Mouse (Mus musculus): ENCODE measurements around the gene Trim44. TPM values are rescaled to one million over a fixed set of nuclear protein-coding genes. Genes with fewer than 3 reads are reported as not detected.

The Trim44 gene
- polyA plus RNA-seq, 1 experiment from 2014 or later: 69.4 TPM

DNA sequence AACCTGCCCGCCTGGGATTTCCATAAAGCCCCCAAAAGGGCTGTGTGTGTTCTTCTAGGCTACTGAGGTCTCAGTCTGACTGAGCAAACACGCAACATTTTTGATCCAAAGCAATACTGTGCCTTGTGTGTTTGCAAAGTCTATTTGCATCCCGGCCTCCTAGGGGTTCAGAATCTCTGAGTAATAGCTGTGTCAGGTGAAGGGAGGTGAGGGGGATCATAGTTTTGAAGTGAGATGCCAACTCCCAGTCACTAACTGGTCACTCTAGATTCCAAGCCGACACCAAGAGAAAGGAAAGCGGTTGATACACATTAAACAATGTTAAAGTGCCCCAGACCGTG lies 6.3 kb downstream of the Trim44 start:
- Histone ChIP-seq H3K4me3 (peak overlapping the region; percentile 72), H3K27ac (peak overlapping the region; percentile 96), H3K4me1 (peaks cover 24% of the 10 kb centered on the region), H3K27me3 (replicated peaks) (no peaks in the 10 kb centered on the region; the same call in 1 of the 2 replicates), H3K4me2 (peak overlapping the region; percentile 74), H3K9me3 (no peaks in the 10 kb centered on the region), H3K9ac (peak overlapping the region; percentile 63), H3K36me3 (replicated peaks) (no peaks in the 10 kb centered on the region)
- 13% methylated on average over 6 of the region's 6 CpGs for WGBS
- ATAC-seq (replicated peaks): no peak

GRCm38 (mm10) chr2:102400605-102401351 lies 6.8 kb downstream of the Trim44 start:
- H3K27me3 ChIP-seq (replicated peaks): no peaks in the 10 kb centered on the region; the same call in 1 of the 2 replicates
- H3K9me3 ChIP-seq: no peaks in the 10 kb centered on the region
- H3K4me3 ChIP-seq: peak overlapping the region; percentile 72
- H3K4me1 ChIP-seq: peaks cover 23% of the 10 kb centered on the region
- peak overlapping the region; percentile 63 for H3K9ac ChIP-seq
- H3K27ac ChIP-seq: peak overlapping the region; percentile 96
- H3K36me3 ChIP-seq (replicated peaks): no peaks in the 10 kb centered on the region
- peak; percentile 96 for ATAC-seq (replicated peaks)
- WGBS: under 1% methylated on average over 71 of the region's 94 CpGs
- H3K4me2 ChIP-seq: peak overlapping the region; percentile 74

DNA sequence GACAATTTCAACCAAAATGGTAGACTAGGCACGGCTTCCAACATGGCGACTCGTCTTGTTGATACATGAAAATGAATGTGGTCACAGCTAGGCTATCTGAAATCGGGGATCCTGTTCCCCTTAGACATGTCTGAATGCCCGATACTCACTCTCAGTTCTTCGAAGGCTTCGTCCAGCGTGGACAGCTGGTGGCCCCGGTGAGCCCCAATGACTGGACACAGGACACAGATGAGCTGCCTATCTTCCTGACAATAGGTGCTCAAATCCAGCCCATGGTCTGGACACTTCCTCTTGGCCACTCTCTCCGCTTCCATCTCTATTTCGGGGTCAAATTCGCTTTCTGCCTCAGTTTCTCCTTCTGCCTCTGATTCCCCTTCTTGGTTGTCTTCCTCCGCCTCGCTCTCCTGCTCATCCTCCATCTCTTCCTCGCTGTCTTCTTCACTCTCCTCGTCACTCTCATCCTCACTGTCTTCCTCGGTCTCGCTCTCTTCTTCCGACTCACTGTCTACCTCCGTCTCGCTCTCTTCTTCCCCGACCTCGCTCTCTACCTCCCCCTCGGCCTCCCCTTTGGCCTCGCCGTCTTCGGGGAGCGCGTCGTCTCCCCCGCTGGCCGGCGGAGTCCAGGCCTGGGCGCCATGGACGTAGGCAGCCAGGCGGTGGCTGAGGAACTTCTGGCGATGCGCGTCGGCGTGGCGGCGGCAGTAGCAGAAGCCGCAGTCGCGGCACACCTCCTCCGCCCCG lies 7.6 kb downstream of the Trim44 start:
- 38% methylated on average over 48 of the region's 48 CpGs for WGBS
- Histone ChIP-seq H3K9ac (peak overlapping the region; percentile 63), H3K27ac (peak overlapping the region; percentile 96), H3K4me2 (peak overlapping the region; percentile 74), H3K9me3 (no peaks in the 10 kb centered on the region), H3K4me3 (peak overlapping the region; percentile 72), H3K4me1 (peaks cover 23% of the 10 kb centered on the region), H3K36me3 (replicated peaks) (no peaks in the 10 kb centered on the region), H3K27me3 (replicated peaks) (no peaks in the 10 kb centered on the region; the same call in 1 of the 2 replicates)
- ATAC-seq (replicated peaks): no peak

- Histone ChIP-seq H3K4me3 (no peak overlapping the region), H3K9ac (no peak overlapping the region), H3K27ac (no peak overlapping the region), H3K4me1 (peaks cover 23% of the 10 kb centered on the region), H3K4me2 (no peak overlapping the region), H3K27me3 (replicated peaks) (no peaks in the 10 kb centered on the region), H3K9me3 (no peaks in the 10 kb centered on the region), H3K36me3 (replicated peaks) (no peaks in the 10 kb centered on the region)
- no peak for ATAC-seq (replicated peaks)
- 92% methylated on average over 1 of the region's 1 CpGs for WGBS
These were observed 11.1 kb downstream of the Trim44 start for GRCm38 (mm10) chr2:102396493-102396892.

DNA sequence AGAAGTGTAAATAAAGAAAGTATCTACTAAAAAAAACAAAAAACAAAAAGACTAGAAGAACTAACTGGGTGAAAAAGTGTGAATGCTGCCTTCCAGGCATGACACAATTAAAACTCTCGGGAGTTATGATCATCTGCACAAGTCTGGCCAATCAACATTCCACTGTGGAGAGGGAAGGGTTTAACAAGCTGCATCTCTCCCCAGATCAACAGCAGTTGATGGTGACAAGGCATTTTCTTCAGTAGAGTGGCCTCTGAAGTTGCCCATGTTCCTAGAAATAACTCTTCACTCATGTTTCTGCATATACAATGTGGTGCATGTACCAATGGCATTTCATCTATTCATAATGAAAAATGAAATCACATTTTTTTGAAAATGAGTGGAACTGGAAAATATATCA lies 14.2 kb downstream of the Trim44 start:
- no peaks in the 10 kb centered on the region for H3K27me3 ChIP-seq (replicated peaks)
- no peak for ATAC-seq (replicated peaks)
- no peak overlapping the region for H3K4me3 ChIP-seq
- peaks cover 12% of the 10 kb centered on the region for H3K4me1 ChIP-seq
- H3K27ac ChIP-seq: no peak overlapping the region
- no peaks in the 10 kb centered on the region for H3K9me3 ChIP-seq
- H3K36me3 ChIP-seq (replicated peaks): no peaks in the 10 kb centered on the region
- no peak overlapping the region for H3K9ac ChIP-seq
- 91% methylated on average over 1 of the region's 1 CpGs for WGBS
- H3K4me2 ChIP-seq: no peak overlapping the region

DNA sequence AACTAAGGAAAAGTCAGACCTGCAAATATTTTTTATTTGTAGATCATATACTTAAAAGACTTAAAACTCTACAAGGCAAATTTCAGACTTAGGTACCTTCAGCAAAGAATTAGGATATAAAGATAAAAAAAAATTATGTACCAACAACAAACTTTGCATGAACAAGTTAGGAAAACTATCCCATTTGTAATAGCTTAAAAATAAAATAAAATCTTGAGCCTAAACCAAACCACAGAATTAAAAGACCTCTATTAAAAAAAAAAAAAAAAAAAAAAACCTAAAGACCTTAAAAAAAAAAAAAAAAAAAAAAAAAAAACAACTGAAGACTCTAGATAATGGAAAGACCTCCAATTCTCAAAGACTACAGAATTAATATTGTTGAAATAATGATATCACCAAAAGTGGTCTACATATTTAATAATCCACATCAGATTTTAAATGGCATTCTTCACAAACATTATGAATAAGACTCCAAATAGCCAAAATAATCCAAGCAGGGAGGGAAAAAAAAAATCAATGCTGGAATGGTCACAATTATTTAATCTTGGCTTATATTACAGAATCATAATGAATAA lies 22.2 kb downstream of the Trim44 start:
- Histone ChIP-seq H3K27me3 (replicated peaks) (no peaks in the 10 kb centered on the region), H3K9me3 (no peaks in the 10 kb centered on the region), H3K27ac (no peak overlapping the region), H3K4me2 (no peak overlapping the region), H3K36me3 (replicated peaks) (0 out of 2 replicates have a peak, but pooled peaks cover 3% of the 10 kb centered on the region), H3K4me1 (peaks cover 18% of the 10 kb centered on the region), H3K4me3 (no peak overlapping the region), H3K9ac (no peak overlapping the region)
- no peak for ATAC-seq (replicated peaks)

DNA sequence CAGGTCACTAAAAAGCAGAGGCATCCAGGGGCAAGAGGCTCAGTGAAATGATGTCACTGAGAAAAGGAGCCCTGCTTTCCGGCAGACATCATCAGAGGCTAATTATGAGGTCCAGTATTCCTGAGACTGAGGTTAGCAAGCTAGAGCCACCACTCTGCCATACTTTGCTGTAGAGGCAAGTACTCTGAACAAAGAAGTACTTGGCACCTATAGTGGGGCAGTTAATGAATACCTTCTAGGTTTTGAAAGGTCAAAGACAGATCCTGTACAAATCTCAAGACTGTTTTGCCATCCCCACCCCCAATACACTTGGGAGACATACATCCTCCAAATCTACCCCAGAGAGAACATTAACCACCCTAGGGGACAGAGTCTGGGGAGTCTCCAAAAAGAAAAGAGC lies 23.1 kb downstream of the Trim44 start:
- Histone ChIP-seq H3K4me1 (peaks cover 18% of the 10 kb centered on the region), H3K9ac (no peak overlapping the region), H3K27ac (peak overlapping the region; percentile 5; the same call in 1 of the 2 replicates), H3K9me3 (no peaks in the 10 kb centered on the region), H3K4me2 (no peak overlapping the region), H3K27me3 (replicated peaks) (no peaks in the 10 kb centered on the region), H3K36me3 (replicated peaks) (0 out of 2 replicates have a peak, but pooled peaks cover 4% of the 10 kb centered on the region), H3K4me3 (no peak overlapping the region)
- 54% methylated on average over 1 of the region's 1 CpGs for WGBS
- ATAC-seq (replicated peaks): no peak

DNA sequence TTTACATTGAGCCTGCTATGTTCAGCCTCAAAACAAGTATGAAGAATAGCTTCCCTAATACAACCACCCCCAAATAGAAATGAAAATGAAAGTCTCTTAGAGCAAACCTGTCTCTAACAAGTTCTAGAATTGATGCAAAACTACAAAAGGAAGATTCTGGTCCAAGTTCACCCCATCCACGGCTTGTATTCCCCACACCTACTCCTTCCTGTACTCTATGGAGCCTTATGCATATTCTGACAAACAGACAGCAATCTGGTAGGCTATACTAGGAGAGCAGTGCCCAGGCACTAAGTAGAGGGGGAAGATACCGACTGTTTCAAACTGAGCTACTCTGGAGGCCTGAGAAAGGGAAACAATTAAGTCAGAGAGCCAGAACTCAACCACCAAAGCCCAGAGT lies 23.6 kb downstream of the Trim44 start:
- no peak overlapping the region for H3K9ac ChIP-seq
- 46% methylated on average over 2 of the region's 2 CpGs for WGBS
- no peaks in the 10 kb centered on the region for H3K27me3 ChIP-seq (replicated peaks)
- H3K9me3 ChIP-seq: no peaks in the 10 kb centered on the region
- ATAC-seq (replicated peaks): no peak
- H3K4me1 ChIP-seq: peaks cover 18% of the 10 kb centered on the region
- 0 out of 2 replicates have a peak, but pooled peaks cover 4% of the 10 kb centered on the region for H3K36me3 ChIP-seq (replicated peaks)
- H3K4me3 ChIP-seq: no peak overlapping the region
- H3K4me2 ChIP-seq: no peak overlapping the region
- peak overlapping the region; percentile 5; the same call in 1 of the 2 replicates for H3K27ac ChIP-seq

- Histone ChIP-seq H3K9me3 (no peaks in the 10 kb centered on the region), H3K27me3 (replicated peaks) (no peaks in the 10 kb centered on the region), H3K36me3 (replicated peaks) (0 out of 2 replicates have a peak, but pooled peaks cover 4% of the 10 kb centered on the region), H3K27ac (peak overlapping the region; percentile 38; the same call in 1 of the 2 replicates), H3K9ac (no peak overlapping the region), H3K4me3 (no peak overlapping the region), H3K4me2 (no peak overlapping the region), H3K4me1 (peaks cover 18% of the 10 kb centered on the region)
- WGBS: 45% methylated on average over 3 of the region's 3 CpGs
- ATAC-seq (replicated peaks): no peak
These were observed 24.4 kb downstream of the Trim44 start for GRCm38 (mm10) chr2:102383069-102383834.

DNA sequence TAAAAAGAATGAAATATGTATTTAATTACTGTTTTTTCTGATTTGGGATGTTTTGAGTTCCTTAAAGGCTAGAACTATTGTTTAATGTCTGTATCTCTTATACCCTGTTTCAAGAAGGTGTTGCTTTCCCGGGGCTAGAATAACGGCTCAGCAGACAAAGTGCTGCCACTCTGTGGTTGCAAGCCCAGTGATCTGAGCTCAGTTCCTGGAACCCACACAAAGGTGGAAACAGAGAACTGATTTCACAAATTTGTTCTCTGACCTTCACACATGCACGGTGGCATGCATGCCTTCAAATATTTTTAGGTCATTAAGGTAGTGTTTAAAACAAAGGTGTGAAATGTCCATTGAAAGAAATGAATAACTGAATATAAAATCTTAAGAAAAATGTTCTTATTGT lies 25.1 kb downstream of the Trim44 start:
- H3K4me1 ChIP-seq: peaks cover 18% of the 10 kb centered on the region
- no peak for ATAC-seq (replicated peaks)
- WGBS: 84% methylated on average over 3 of the region's 3 CpGs

DNA sequence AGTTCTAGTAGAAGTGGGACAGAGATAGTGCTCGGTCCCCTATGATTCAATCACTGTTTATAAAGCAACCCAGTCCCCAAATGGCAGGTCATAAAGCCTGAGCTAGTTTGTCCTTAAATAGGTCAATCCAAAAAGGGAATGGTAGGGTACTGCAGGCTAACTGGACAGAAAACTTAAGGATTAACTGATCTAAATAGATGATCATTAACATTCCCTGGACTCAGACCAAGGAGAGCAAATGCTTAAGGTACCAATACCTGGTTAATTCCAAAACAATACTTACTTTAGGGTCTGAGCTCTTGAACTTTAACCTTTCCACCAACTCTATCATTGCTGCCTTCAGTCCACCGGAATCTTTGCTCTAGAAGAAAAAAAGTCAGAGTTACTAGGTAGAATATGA lies 27.0 kb downstream of the Trim44 start:
- no peak overlapping the region for H3K4me2 ChIP-seq
- 94% methylated on average over 2 of the region's 2 CpGs for WGBS
- no peaks in the 10 kb centered on the region for H3K9me3 ChIP-seq
- 0 out of 2 replicates have a peak, but pooled peaks cover 4% of the 10 kb centered on the region for H3K36me3 ChIP-seq (replicated peaks)
- no peak overlapping the region for H3K27ac ChIP-seq
- H3K4me1 ChIP-seq: peaks cover 18% of the 10 kb centered on the region
- H3K27me3 ChIP-seq (replicated peaks): no peaks in the 10 kb centered on the region
- H3K9ac ChIP-seq: no peak overlapping the region
- no peak overlapping the region for H3K4me3 ChIP-seq
- no peak for ATAC-seq (replicated peaks)

More for the DNA sequence above, 25.1 kb downstream of the Trim44 start:
- H3K36me3 ChIP-seq (replicated peaks): 0 out of 2 replicates have a peak, but pooled peaks cover 4% of the 10 kb centered on the region
- H3K4me2 ChIP-seq: no peak overlapping the region
- H3K4me3 ChIP-seq: no peak overlapping the region
- no peaks in the 10 kb centered on the region for H3K27me3 ChIP-seq (replicated peaks)
- no peak overlapping the region for H3K27ac ChIP-seq
- H3K9me3 ChIP-seq: no peaks in the 10 kb centered on the region
- no peak overlapping the region for H3K9ac ChIP-seq

- Histone ChIP-seq H3K4me1 (peaks cover 9% of the 10 kb centered on the region), H3K27ac (no peak overlapping the region), H3K9me3 (no peaks in the 10 kb centered on the region), H3K4me3 (no peak overlapping the region), H3K36me3 (replicated peaks) (0 out of 2 replicates have a peak, but pooled peaks cover 4% of the 10 kb centered on the region), H3K4me2 (no peak overlapping the region), H3K9ac (no peak overlapping the region), H3K27me3 (replicated peaks) (no peaks in the 10 kb centered on the region)
- 82% methylated on average over 1 of the region's 1 CpGs for WGBS
- no peak for ATAC-seq (replicated peaks)
These were observed 28.7 kb downstream of the Trim44 start for GRCm38 (mm10) chr2:102378928-102379327.

Measured in midbrain, embryonic 15.5 days (tissue).